Mouse (Mus musculus) ES-E14 (cell line): ENCODE data around the gene Lca5. TPM values are rescaled to one million over a fixed set of nuclear protein-coding genes. Genes with fewer than 3 reads are reported as not detected.

Experiments
- DNase-seq: peaks from one replicate; pipeline ENCODE4 v3.0.0-alpha.2; 2013; ENCODE audit warnings: low read depth, low spot score
- H3K27ac ChIP-seq: 2 replicates; pipeline ENCODE4 v1.5.1; 2012; ENCODE audit warnings: low read depth, mild to moderate bottlenecking, low read length, moderate library complexity, mixed read lengths; ENCODE audit not compliant: poor library complexity, insufficient read depth, severe bottlenecking
- H3K36me3 ChIP-seq: 2 replicates; pipeline ENCODE4 v1.6.1; 2012; ENCODE audit warnings: mild to moderate bottlenecking, low read length, moderate library complexity, mixed read lengths; ENCODE audit not compliant: control insufficient read depth, poor library complexity, insufficient read depth, severe bottlenecking
- H3K4me1 ChIP-seq, 2 experiments: fragments of 150-350 bp in 1 of 2; sonication (generic) in 1 of 2; 2 replicates each; pipeline ENCODE4 v1.6.1; 2012; ENCODE audit warnings: low read length in 2 of 2, mild to moderate bottlenecking in 1 of 2, mixed read lengths in 1 of 2; ENCODE audit not compliant: control insufficient read depth in 2 of 2, insufficient read depth in 2 of 2, poor library complexity in 1 of 2
- H3K4me3 ChIP-seq, 2 experiments: fragments of 150-350 bp in 1 of 2; sonication (generic) in 1 of 2; 2 replicates each; pipeline ENCODE4 v1.5.1; 2012; ENCODE audit warnings: low read length in 2 of 2, low read depth in 1 of 2, mild to moderate bottlenecking in 1 of 2, mixed read lengths in 1 of 2; ENCODE audit not compliant: insufficient read depth in 1 of 2, poor library complexity in 1 of 2, severe bottlenecking in 1 of 2
- H3K9ac ChIP-seq: 2 replicates; pipeline ENCODE4 v1.6.1; 2012; ENCODE audit warnings: low read depth, mild to moderate bottlenecking, low read length, mixed read lengths; ENCODE audit not compliant: poor library complexity, insufficient read depth, severe bottlenecking
- H3K9me3 ChIP-seq: fragments of 150-350 bp; sonication (generic); 2 replicates; pipeline ENCODE4 v1.6.1; 2012; ENCODE audit warnings: low read depth, mild to moderate bottlenecking, low read length; ENCODE audit not compliant: control insufficient read depth, insufficient read depth
- CHD2 ChIP-seq: IDR thresholded peaks from 2 replicates; pipeline ENCODE4 v1.6.1; 2014; ENCODE audit warnings: mild to moderate bottlenecking, low read depth, low read length, inconsistent platforms
- HCFC1 ChIP-seq: IDR thresholded peaks from 2 replicates; pipeline ENCODE4 v1.6.1; 2012; ENCODE audit warnings: low read length, inconsistent platforms, borderline replicate concordance; ENCODE audit not compliant: insufficient read depth
- MAFK ChIP-seq: IDR thresholded peaks from 2 replicates; pipeline ENCODE4 v1.6.1; 2014; ENCODE audit warnings: mild to moderate bottlenecking, low read depth, low read length, inconsistent platforms; ENCODE audit not compliant: insufficient read depth
- ZC3H11A ChIP-seq: IDR thresholded peaks from 2 replicates; pipeline ENCODE4 v1.6.1; 2012; ENCODE audit warnings: low read depth, mild to moderate bottlenecking, inconsistent platforms, low read length, borderline replicate concordance
- ZNF384 ChIP-seq: IDR thresholded peaks from 2 replicates; pipeline ENCODE4 v1.6.1; 2012; ENCODE audit warnings: low read depth, low read length, inconsistent platforms
- in situ Hi-C, 2 experiments: fragments of 600-800 bp; cut with MboI; formaldehyde crosslinking; loops; one replicate each; pipeline ENCODE4 v1.15.1; 2025; ENCODE audit warnings: low sequenced_read_pairs in 2 of 2, inconsistent platforms in 1 of 2; ENCODE audit not compliant: unreplicated experiment in 2 of 2
- total RNA-seq: library from RNA; depleted of rRNA; stranded (reverse); fragments of 300-350 nt; gene quantifications from 2 replicates; pipeline ENCODE4 v1.2.3, GENCODE M21; 2012; rRNA removed

Lca5 gene
- total RNA-seq, 1 experiment, result 6.6 TPM

GRCm38 (mm10) chr9:83349905-83350304, 91.0 kb downstream of the Lca5 start:
- TF ChIP-seq HCFC1, result no peak
- no peak for TF ChIP-seq ZC3H11A
- TF ChIP-seq CHD2, result no peak
- TF ChIP-seq MAFK, result no peak
- no peak for TF ChIP-seq ZNF384
- Histone ChIP-seq H3K36me3 (no peaks in the 10 kb centered on the region), H3K9ac (no peak overlapping the region), H3K4me3 (no peak overlapping the region), H3K9me3 (no peaks in the 10 kb centered on the region), H3K27ac (no peak overlapping the region), H3K4me1 (no peaks in the 10 kb centered on the region)
- in situ Hi-C loops, result no loop called here
- DNase-seq, result no peak

DNA sequence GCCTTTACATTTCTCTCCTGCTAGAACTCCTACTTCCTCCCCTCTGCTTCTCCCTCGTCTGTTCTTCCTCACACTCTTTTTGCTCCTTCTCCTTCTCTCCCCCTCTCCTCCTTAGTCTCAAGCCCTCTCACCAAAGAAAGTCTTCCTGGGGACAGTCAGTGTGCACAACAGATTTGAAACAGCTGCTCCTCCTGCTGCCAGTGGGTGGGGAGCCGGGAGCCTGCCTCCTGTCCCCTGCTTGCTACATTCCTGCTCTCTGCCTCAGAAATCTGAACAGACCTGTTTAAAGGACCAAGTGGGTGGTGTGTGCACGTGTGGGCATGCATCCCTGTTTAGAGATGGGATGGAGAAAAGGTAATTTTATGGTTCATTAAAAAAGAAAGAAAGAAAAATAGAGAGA, 91.4 kb downstream of the Lca5 start:
- Histone ChIP-seq H3K4me1 (no peaks in the 10 kb centered on the region), H3K9me3 (no peaks in the 10 kb centered on the region), H3K36me3 (no peaks in the 10 kb centered on the region), H3K9ac (no peak overlapping the region), H3K4me3 (no peak overlapping the region), H3K27ac (no peak overlapping the region)
- in situ Hi-C loops, result no loop called here
- no peak for DNase-seq
- no peak for TF ChIP-seq HCFC1
- TF ChIP-seq MAFK, result no peak
- no peak for TF ChIP-seq ZC3H11A
- no peak for TF ChIP-seq ZNF384
- no peak for TF ChIP-seq CHD2

GRCm38 (mm10) chr9:83347521-83347920, 93.4 kb downstream of the Lca5 start:
- in situ Hi-C loops, result no loop called here
- no peak for TF ChIP-seq MAFK
- no peak for TF ChIP-seq ZNF384
- no peak for TF ChIP-seq HCFC1
- no peak for TF ChIP-seq CHD2
- TF ChIP-seq ZC3H11A, result no peak
- no peak for DNase-seq

GRCm38 (mm10) chr9:83342491-83343370, 98.2 kb downstream of the Lca5 start:
- no peak for TF ChIP-seq ZC3H11A
- Histone ChIP-seq H3K36me3 (no peaks in the 10 kb centered on the region), H3K9ac (no peak overlapping the region), H3K4me3 (no peak overlapping the region), H3K4me1 (no peaks in the 10 kb centered on the region), H3K9me3 (no peaks in the 10 kb centered on the region), H3K27ac (no peak overlapping the region)
- DNase-seq, result no peak
- in situ Hi-C loops, result no loop called here

More at GRCm38 (mm10) chr9:83347521-83347920, 93.4 kb downstream of the Lca5 start:
- Histone ChIP-seq H3K4me3 (no peak overlapping the region), H3K9me3 (no peaks in the 10 kb centered on the region), H3K27ac (no peak overlapping the region), H3K9ac (no peak overlapping the region), H3K36me3 (no peaks in the 10 kb centered on the region), H3K4me1 (no peaks in the 10 kb centered on the region)

Other genes with a start within 250 kb of the Lca5 start
- gene Sh3bgrl2, start 107.2 kb upstream of the Lca5 start, total RNA-seq, result 8.9 and 13.3 TPM in 2 replicates